Mouse (Mus musculus) left cerebral cortex, adult 11 months (tissue): ENCODE data around the gene Supv3l1.

Source experiments
- DNase-seq: peaks from one replicate; pipeline ENCODE4 v3.0.0; 2022; ENCODE audit warnings: low spot score

Supv3l1 gene

DNA sequence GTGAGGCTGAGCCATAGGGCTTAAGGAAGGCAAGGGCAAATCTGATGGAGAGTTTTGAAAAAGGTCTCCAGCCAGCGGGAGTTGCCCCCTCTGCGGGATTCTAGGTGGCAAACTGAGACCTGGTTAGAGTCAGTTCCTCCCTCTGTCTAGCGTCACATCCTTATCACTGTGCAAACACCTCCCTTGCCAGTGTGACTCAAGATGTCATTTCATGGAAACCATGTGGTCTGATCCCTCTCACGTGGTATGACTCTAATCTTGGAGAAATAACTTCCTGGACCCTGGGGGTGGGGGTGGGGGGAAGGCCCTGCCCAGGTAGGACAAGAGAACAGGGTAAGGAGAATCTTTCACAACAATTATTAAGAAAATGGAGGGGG, 35.9 kb downstream of the Supv3l1 start:
- no peak for DNase-seq

GRCm38 (mm10) chr10:62412906-62413605, 36.5 kb downstream of the Supv3l1 start:
- no peak for DNase-seq

DNA sequence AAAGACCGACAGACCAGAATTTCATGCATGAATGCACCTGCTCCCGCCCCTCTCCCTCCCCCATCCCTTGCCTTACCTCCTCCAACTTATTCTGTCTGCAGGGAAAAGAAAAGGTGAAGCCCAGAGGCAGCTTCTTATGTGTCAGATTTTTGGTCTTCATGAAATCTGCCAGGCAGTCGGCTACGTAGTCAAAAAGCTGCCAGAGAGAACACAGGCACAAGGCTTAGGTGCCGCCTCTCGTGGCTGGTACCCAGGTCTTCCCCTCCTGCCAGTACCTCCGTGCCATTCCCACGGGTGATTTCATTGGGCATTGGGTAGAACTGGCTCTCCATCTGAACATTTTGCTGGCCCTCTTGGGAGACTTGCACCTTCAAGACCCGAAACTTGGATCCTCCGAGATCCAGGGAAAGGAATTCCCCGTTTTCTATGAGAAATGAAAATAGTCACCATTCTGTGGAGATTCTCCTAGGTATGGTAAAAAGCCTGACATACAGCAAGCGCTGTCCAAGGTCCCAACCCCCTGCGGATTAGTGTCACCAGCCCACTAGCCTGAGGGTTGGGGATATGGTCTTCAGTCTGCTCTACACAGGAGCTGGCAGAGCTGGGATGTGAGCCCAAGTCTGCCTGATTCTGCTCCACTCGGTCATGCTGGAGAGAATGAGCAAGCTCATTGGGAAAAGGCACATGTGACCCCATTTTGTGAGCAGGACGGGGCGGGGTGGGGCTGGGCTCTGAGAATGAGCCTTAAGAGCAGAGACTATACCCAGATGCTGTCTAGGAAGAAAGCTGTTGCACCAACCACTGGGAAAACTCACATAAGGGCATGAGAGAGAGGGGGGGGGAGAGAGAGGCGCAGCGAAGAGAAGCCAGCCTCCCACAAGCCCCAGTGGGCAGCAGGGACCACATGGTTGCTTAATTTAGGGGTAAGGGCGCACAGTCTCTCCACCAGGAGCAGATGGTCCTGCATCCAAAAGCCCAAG, 37.8 kb downstream of the Supv3l1 start:
- no peak for DNase-seq

- DNase-seq: peak; percentile 25
Measured at GRCm38 (mm10) chr10:62410943-62411342, 38.6 kb downstream of the Supv3l1 start.

GRCm38 (mm10) chr10:62404901-62405300, 44.6 kb downstream of the Supv3l1 start:
- DNase-seq: no peak

GRCm38 (mm10) chr10:62401641-62402111, 47.9 kb downstream of the Supv3l1 start:
- DNase-seq: no peak

- no peak for DNase-seq
Measured at GRCm38 (mm10) chr10:62383011-62383410, 66.5 kb downstream of the Supv3l1 start.

DNA sequence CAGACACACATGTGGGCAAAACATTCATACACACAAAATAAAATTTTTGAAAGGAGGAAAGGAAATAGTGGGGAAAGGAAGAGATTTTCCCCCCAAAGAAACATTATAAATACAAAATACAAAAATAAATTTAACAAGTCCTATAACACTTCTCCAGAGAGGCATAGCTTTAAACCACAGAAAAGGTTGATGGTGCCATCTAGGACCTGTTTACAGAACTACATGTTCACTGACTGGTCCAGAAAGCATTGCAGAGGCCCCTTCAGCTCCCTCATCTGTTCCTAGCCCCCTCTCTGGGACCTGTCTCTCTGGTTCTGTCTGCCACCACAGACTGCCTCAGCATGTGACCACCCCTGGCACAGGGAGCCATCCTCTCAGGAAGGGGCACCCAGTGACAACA, 68.6 kb downstream of the Supv3l1 start:
- no peak for DNase-seq

DNA sequence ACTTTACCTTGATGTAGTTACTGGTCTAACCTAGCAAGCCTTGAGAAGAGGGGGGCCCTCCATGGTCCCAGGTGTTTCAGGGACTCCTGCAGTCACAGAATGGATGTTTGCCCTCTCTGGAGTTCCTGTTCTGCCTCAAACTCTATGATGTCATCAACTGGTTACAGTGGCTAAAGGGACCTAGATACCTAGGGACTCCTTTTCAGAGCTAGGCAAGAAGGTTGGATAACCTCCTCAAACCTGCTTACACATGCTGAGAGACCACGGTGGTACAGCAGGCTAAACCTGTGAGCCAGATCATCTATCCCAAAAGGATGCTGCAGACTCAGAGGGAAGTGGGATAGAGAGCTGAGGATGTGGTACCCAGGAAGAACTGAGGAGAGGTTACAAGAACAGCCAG, 69.7 kb downstream of the Supv3l1 start, which contains the start of gene Hk1:
TSS of gene Hk1 (minus strand) at position 101 of the 400 bp plus-strand sequence.
- DNase-seq: no peak
